Mouse (Mus musculus): ENCODE data around the gene Ghrhr.

Ghrhr gene

GRCm38 (mm10) chr6:55353711-55354445, 22.2 kb upstream of the Ghrhr start:
- DNase-seq (ENCODE audit: low read depth, low spot score), result no peak

- DNase-seq (ENCODE audit: low read depth, low spot score), result no peak
Observed at GRCm38 (mm10) chr6:55354456-55355117, 21.5 kb upstream of the Ghrhr start.

- DNase-seq (ENCODE audit: low read depth, low spot score), result no peak
Observed at GRCm38 (mm10) chr6:55355575-55355974, 20.5 kb upstream of the Ghrhr start.

GRCm38 (mm10) chr6:55356017-55356703, 19.9 kb upstream of the Ghrhr start:
- no peak for DNase-seq (ENCODE audit: low read depth, low spot score)

GRCm38 (mm10) chr6:55356976-55357635, 19.0 kb upstream of the Ghrhr start:
- DNase-seq (ENCODE audit: low read depth, low spot score), result no peak

GRCm38 (mm10) chr6:55357636-55358031, 18.5 kb upstream of the Ghrhr start:
- DNase-seq (ENCODE audit: low read depth, low spot score), result no peak

GRCm38 (mm10) chr6:55358731-55359143, 17.4 kb upstream of the Ghrhr start:
- peak; percentile 54 for DNase-seq (ENCODE audit: low read depth, low spot score)

- no peak for DNase-seq (ENCODE audit: low read depth, low spot score)
Observed at GRCm38 (mm10) chr6:55362663-55363062, 13.4 kb upstream of the Ghrhr start.

GRCm38 (mm10) chr6:55367126-55367525, 9.0 kb upstream of the Ghrhr start:
- DNase-seq (ENCODE audit: low read depth, low spot score), result no peak

GRCm38 (mm10) chr6:55370831-55371230, 5.3 kb upstream of the Ghrhr start:
- DNase-seq (ENCODE audit: low read depth, low spot score), result no peak

GRCm38 (mm10) chr6:55376511-55376910, 416 bp downstream of the Ghrhr start:
- DNase-seq (ENCODE audit: low read depth, low spot score), result no peak

- no peak for DNase-seq (ENCODE audit: low read depth, low spot score)
Observed at GRCm38 (mm10) chr6:55377461-55377860, 1.4 kb downstream of the Ghrhr start.

- DNase-seq (ENCODE audit: low read depth, low spot score), result peak; percentile 60
Observed at GRCm38 (mm10) chr6:55379641-55380335, 3.7 kb downstream of the Ghrhr start.

- no peak for DNase-seq (ENCODE audit: low read depth, low spot score)
Observed at GRCm38 (mm10) chr6:55381966-55382365, 5.9 kb downstream of the Ghrhr start.

GRCm38 (mm10) chr6:55383897-55384296, 7.8 kb downstream of the Ghrhr start:
- peak; percentile 57 for DNase-seq (ENCODE audit: low read depth, low spot score)

GRCm38 (mm10) chr6:55384356-55384951, 8.4 kb downstream of the Ghrhr start:
- DNase-seq (ENCODE audit: low read depth, low spot score), result no peak

- no peak for DNase-seq (ENCODE audit: low read depth, low spot score)
Observed at GRCm38 (mm10) chr6:55388546-55389169, 12.6 kb downstream of the Ghrhr start.

- no peak for DNase-seq (ENCODE audit: low read depth, low spot score)
Observed at GRCm38 (mm10) chr6:55389321-55389720, 13.2 kb downstream of the Ghrhr start.

GRCm38 (mm10) chr6:55391814-55392213, 15.7 kb downstream of the Ghrhr start:
- DNase-seq (ENCODE audit: low read depth, low spot score), result peak; percentile 62

- DNase-seq (ENCODE audit: low read depth, low spot score), result peak; percentile 80
Observed at GRCm38 (mm10) chr6:55392453-55392852, 16.4 kb downstream of the Ghrhr start.

- no peak for DNase-seq (ENCODE audit: low read depth, low spot score)
Observed at GRCm38 (mm10) chr6:55394854-55395253, 18.8 kb downstream of the Ghrhr start.
